Mouse (Mus musculus) lung, postnatal 0 days (tissue): Measurements from ENCODE around the gene Mblac1.

Experiments
- CTCF ChIP-seq: IDR thresholded peaks from 2 replicates; pipeline ENCODE4 v1.5.1; 2016; ENCODE audit warnings: antibody characterized with exemption, mild to moderate bottlenecking
- EP300 ChIP-seq: IDR thresholded peaks from 2 replicates; pipeline ENCODE4 v1.6.1; 2016; ENCODE audit warnings: antibody characterized with exemption, mild to moderate bottlenecking, control low read depth

DNA sequence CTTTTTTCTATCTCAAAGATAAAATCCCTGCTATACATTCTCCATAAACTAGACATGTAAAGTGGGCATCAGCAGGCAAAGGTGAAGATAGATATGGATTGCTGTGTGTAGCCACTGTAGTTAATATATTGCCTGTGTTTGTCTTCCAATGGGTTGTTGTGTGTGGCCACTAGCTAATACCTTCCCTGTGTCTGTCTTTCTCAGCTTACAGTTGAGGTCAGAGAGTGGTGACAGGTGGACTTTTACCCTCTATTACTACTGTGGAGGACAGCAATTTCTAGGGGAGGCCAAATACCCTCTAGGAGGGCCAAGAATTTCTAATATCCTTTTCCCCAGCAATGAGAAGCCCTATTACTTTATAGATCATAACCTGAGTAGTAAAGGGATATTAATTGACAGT is 40.1 kb downstream of the Mblac1 start:
- TF ChIP-seq CTCF (no peak), EP300 (no peak)
